Comparison of ENCODE assay signal across 20 mouse cellular contexts in genomic region chr7:72836457-72836985, GRCm38 (mm10).
DNase-seq lines count a peak whose midpoint lies in the region; ATAC-seq lines count a peak whose summit lies in the region.
"Had no signal": no experiment of that assay in that cellular context is flagged by ENCODE, and none has a peak within 500 bp of the region (broad histone marks: within the 10 kb centered on the region; RNA-seq: fewer than 3 reads in every experiment).

No protein-coding gene starts in this region.

- WGBS in forebrain, embryonic 10.5 days = 68% methylated on average over 6 of the region's 6 CpGs
- WGBS in forebrain, embryonic 11.5 days = 41% methylated on average over 6 of the region's 6 CpGs
- 37% methylated on average over 6 of the region's 6 CpGs for WGBS in hindbrain, embryonic 11.5 days
- 16% methylated on average over 6 of the region's 6 CpGs for WGBS in hindbrain, embryonic 13.5 days

- no peaks in the 10 kb centered on the region for H3K36me3 ChIP-seq in forebrain, embryonic 10.5 days (replicated peaks)
- H3K36me3 ChIP-seq in forebrain, embryonic 11.5 days (ENCODE audit: control insufficient read depth, insufficient read depth, low read length) = no peaks in the 10 kb centered on the region
- no peaks in the 10 kb centered on the region for H3K36me3 ChIP-seq in hindbrain, embryonic 11.5 days (ENCODE audit: control insufficient read depth, insufficient read depth, low read length)
- no peaks in the 10 kb centered on the region for H3K36me3 ChIP-seq in hindbrain, embryonic 13.5 days
- H3K36me3 ChIP-seq: liver, embryonic 12.5 days had no signal

- H3K4me3 ChIP-seq in forebrain, embryonic 10.5 days = no peak overlapping the region
- H3K4me3 ChIP-seq in forebrain, embryonic 11.5 days (ENCODE audit: low read depth, low read length) = no peak overlapping the region
- no peak overlapping the region for H3K4me3 ChIP-seq in hindbrain, embryonic 11.5 days (ENCODE audit: low read depth, low read length)
- no peak overlapping the region for H3K4me3 ChIP-seq in hindbrain, embryonic 13.5 days
- H3K4me3 ChIP-seq: liver, embryonic 12.5 days had no signal

- no peaks in the 10 kb centered on the region for H3K27me3 ChIP-seq in forebrain, embryonic 10.5 days (ENCODE audit: poor library complexity, severe bottlenecking)
- H3K27me3 ChIP-seq in forebrain, embryonic 11.5 days (ENCODE audit: control insufficient read depth, insufficient read depth, low read length) = no peaks in the 10 kb centered on the region
- no peaks in the 10 kb centered on the region for H3K27me3 ChIP-seq in hindbrain, embryonic 11.5 days (ENCODE audit: control insufficient read depth, insufficient read depth, low read length)
- no peaks in the 10 kb centered on the region for H3K27me3 ChIP-seq in hindbrain, embryonic 13.5 days
- H3K27me3 ChIP-seq: liver, embryonic 12.5 days had no signal

- H3K4me2 ChIP-seq in forebrain, embryonic 11.5 days (ENCODE audit: low read depth, low read length, severe bottlenecking) = no peak overlapping the region
- H3K4me2 ChIP-seq in hindbrain, embryonic 11.5 days (replicated peaks; ENCODE audit: low read depth, low read length) = no peak overlapping the region
- no peak overlapping the region for H3K4me2 ChIP-seq in hindbrain, embryonic 13.5 days
- H3K4me2 ChIP-seq: heart, embryonic 11.5 days; liver, embryonic 12.5 days had no signal

- DNase-seq in forebrain, embryonic 10.5 days (ENCODE audit: extremely low spot score, low spot score) = no peak
- DNase-seq in forebrain, embryonic 11.5 days (ENCODE audit: low spot score) = no peak
- DNase-seq in hindbrain, embryonic 11.5 days (ENCODE audit: low spot score) = peak; percentile 10
- DNase-seq in retina, embryonic 14.5 days (ENCODE audit: low spot score) = peak; percentile 9
- no peak for DNase-seq in retina, postnatal 1 day
- DNase-seq in Muller cell, postnatal 12 days (ENCODE audit: inconsistent ontology term) = no peak
- DNase-seq: cerebellum, adult 11-12 months; cerebellum, adult 9-11 months; gastrocnemius, postnatal 14 days; heart, postnatal 36 days; kidney, adult 9 months; kidney, postnatal 10 days; layer of hippocampus, postnatal 36 days; left cerebral cortex, postnatal 4 days; liver, postnatal 0 days; thymus, postnatal 4 days had no signal

- peaks cover 34% of the 10 kb centered on the region for H3K4me1 ChIP-seq in forebrain, embryonic 10.5 days
- peaks cover 5% of the 10 kb centered on the region; the same call in 1 of the 2 replicates for H3K4me1 ChIP-seq in forebrain, embryonic 11.5 days (replicated peaks; ENCODE audit: control insufficient read depth, insufficient read depth, low read length)
- H3K4me1 ChIP-seq in hindbrain, embryonic 11.5 days (replicated peaks; ENCODE audit: control insufficient read depth, insufficient read depth, low read length) = peaks cover 7% of the 10 kb centered on the region
- peaks cover 25% of the 10 kb centered on the region for H3K4me1 ChIP-seq in hindbrain, embryonic 13.5 days (replicated peaks)
- H3K4me1 ChIP-seq: liver, embryonic 12.5 days had no signal

- no peak; the same call in 1 of the 2 replicates for ATAC-seq in forebrain, embryonic 11.5 days (replicated peaks; ENCODE audit: low FRiP score)
- peak; percentile 35; the same call in 1 of the 2 replicates for ATAC-seq in hindbrain, embryonic 11.5 days (ENCODE audit: low FRiP score)
- ATAC-seq in hindbrain, embryonic 13.5 days (ENCODE audit: low FRiP score) = no peak
- ATAC-seq: intestine, postnatal 0 days; liver, embryonic 12.5 days; liver, postnatal 0 days had no signal

- peak overlapping the region; percentile 60; the same call in 1 of the 2 replicates for H3K27ac ChIP-seq in forebrain, embryonic 10.5 days
- H3K27ac ChIP-seq in forebrain, embryonic 11.5 days (ENCODE audit: low read depth, low read length) = no peak overlapping the region
- H3K27ac ChIP-seq in hindbrain, embryonic 11.5 days (ENCODE audit: low read depth, low read length) = peak overlapping the region; percentile 3; the same call in 1 of the 2 replicates
- no peak overlapping the region for H3K27ac ChIP-seq in hindbrain, embryonic 13.5 days
- H3K27ac ChIP-seq: liver, embryonic 12.5 days had no signal

- H3K9ac ChIP-seq in forebrain, embryonic 11.5 days (ENCODE audit: low read length) = no peak overlapping the region
- H3K9ac ChIP-seq in hindbrain, embryonic 11.5 days (ENCODE audit: low read depth, low read length) = no peak overlapping the region
- H3K9ac ChIP-seq in hindbrain, embryonic 13.5 days = no peak overlapping the region
- H3K9ac ChIP-seq: liver, embryonic 12.5 days; liver, postnatal 0 days had no signal

- H3K9me3 ChIP-seq in forebrain, embryonic 10.5 days = peaks cover 5% of the 10 kb centered on the region; the same call in 1 of the 2 replicates
- H3K9me3 ChIP-seq in forebrain, embryonic 11.5 days (ENCODE audit: control insufficient read depth, low read length) = peaks cover 4% of the 10 kb centered on the region; the same call in 1 of the 2 replicates
- H3K9me3 ChIP-seq in hindbrain, embryonic 11.5 days (ENCODE audit: control insufficient read depth, low read length) = no peaks in the 10 kb centered on the region
- no peaks in the 10 kb centered on the region for H3K9me3 ChIP-seq in hindbrain, embryonic 13.5 days

Comparison
In these comparisons a context has a peak if more than half of its experiments do, and no peak if none do; other contexts are left out.
1. DNase-seq: peak in hindbrain, embryonic 11.5 days (single experiment) and retina, embryonic 14.5 days (single experiment); none in forebrain, embryonic 10.5 days (single experiment), forebrain, embryonic 11.5 days (single experiment), retina, postnatal 1 day (single experiment) and Muller cell, postnatal 12 days (single experiment).
2. H3K27ac ChIP-seq: peak in forebrain, embryonic 10.5 days (single experiment) and hindbrain, embryonic 11.5 days (single experiment); none in forebrain, embryonic 11.5 days (single experiment) and hindbrain, embryonic 13.5 days (single experiment).